Mouse (Mus musculus): Measurements from ENCODE around the gene Ilvbl. TPM values are rescaled to one million over a fixed set of nuclear protein-coding genes. Genes with fewer than 3 reads are reported as not detected.

Ilvbl gene
- total and polyA plus RNA-seq, 2 experiments from 2014 or later, result 57.4 to 58.8 TPM

GRCm38 (mm10) chr10:78570416-78570815, 3.7 kb upstream of the Ilvbl start:
- Histone ChIP-seq H3K9me3 (ENCODE audit: low read length) (no peaks in the 10 kb centered on the region), H3K4me2 (ENCODE audit: low read depth) (no peak overlapping the region), H3K9ac (no peak overlapping the region), H3K4me3 (ENCODE audit: low read depth, low read length) (no peak overlapping the region), H3K27ac (ENCODE audit: low read depth, low read length) (no peak overlapping the region), H3K36me3 (ENCODE audit: insufficient read depth) (no peaks in the 10 kb centered on the region), H3K4me1 (ENCODE audit: insufficient read depth) (no peaks in the 10 kb centered on the region), H3K27me3 (ENCODE audit: insufficient read depth, low read length) (no peaks in the 10 kb centered on the region)
- DNase-seq (no peak), ATAC-seq (no peak)
- WGBS, result 60% methylated on average over 6 of the region's 6 CpGs
- no peak for TF ChIP-seq CTCF (IDR thresholded peaks at IDR 0.05; ENCODE audit: low read depth)

- no peak overlapping the region for H3K4me3 ChIP-seq (ENCODE audit: low read depth, low read length)
- no peak overlapping the region for H3K9ac ChIP-seq
- ATAC-seq (no peak), DNase-seq (no peak)
- H3K27me3 ChIP-seq (ENCODE audit: insufficient read depth, low read length), result no peaks in the 10 kb centered on the region
- 53% methylated on average over 2 of the region's 2 CpGs for WGBS
- no peaks in the 10 kb centered on the region for H3K9me3 ChIP-seq (ENCODE audit: low read length)
- H3K4me1 ChIP-seq (ENCODE audit: insufficient read depth), result peaks cover 3% of the 10 kb centered on the region; the same call in 1 of the 2 replicates
- H3K4me2 ChIP-seq (ENCODE audit: low read depth), result no peak overlapping the region
- no peaks in the 10 kb centered on the region for H3K36me3 ChIP-seq (ENCODE audit: insufficient read depth)
- TF ChIP-seq CTCF (IDR thresholded peaks at IDR 0.05; ENCODE audit: low read depth), result no peak
- H3K27ac ChIP-seq (ENCODE audit: low read depth, low read length), result no peak overlapping the region
Measured at GRCm38 (mm10) chr10:78570897-78571296, 3.2 kb upstream of the Ilvbl start.

- Histone ChIP-seq H3K27ac (ENCODE audit: low read depth, low read length) (no peak overlapping the region), H3K36me3 (ENCODE audit: insufficient read depth) (peaks cover 5% of the 10 kb centered on the region; the same call in 1 of the 2 replicates), H3K4me1 (ENCODE audit: insufficient read depth) (peaks cover 3% of the 10 kb centered on the region; the same call in 1 of the 2 replicates), H3K9ac (no peak overlapping the region), H3K27me3 (ENCODE audit: insufficient read depth, low read length) (no peaks in the 10 kb centered on the region), H3K9me3 (ENCODE audit: low read length) (no peaks in the 10 kb centered on the region), H3K4me3 (ENCODE audit: low read depth, low read length) (no peak overlapping the region), H3K4me2 (ENCODE audit: low read depth) (no peak overlapping the region)
- WGBS, result 57% methylated on average over 3 of the region's 3 CpGs
- no peak for TF ChIP-seq CTCF (IDR thresholded peaks at IDR 0.05; ENCODE audit: low read depth)
- no peak for ATAC-seq
- DNase-seq, result no peak
Measured at GRCm38 (mm10) chr10:78573226-78573625, 920 bp upstream of the Ilvbl start.

DNA sequence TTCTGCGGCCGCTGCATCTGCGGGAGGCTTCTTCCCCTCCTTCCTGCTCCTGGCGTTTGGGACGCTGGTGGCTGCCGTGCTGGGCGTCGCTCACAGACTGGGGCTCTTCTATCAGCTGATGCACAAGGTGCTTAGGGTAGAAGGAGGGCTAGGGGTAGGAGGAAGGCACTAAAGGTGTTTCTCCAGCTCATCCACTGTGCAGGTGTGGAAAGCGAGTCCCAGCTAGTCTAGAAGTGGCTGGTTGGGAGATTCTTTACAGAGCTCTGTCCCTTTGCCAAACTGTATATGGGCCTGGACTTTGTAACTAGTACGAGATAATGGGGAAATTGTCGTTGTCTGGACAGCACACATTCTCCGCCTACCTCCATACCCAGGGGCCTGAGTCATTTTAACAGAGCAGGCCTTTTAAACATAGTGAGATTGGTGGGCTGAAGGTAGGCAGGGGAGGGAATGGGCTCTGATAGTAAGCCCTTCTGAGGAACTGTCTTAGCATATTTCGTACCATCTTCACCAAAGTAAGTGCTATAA, 1.0 kb downstream of the Ilvbl start:
- DNase-seq, result no peak
- H3K27me3 ChIP-seq (ENCODE audit: insufficient read depth, low read length), result no peaks in the 10 kb centered on the region
- H3K4me3 ChIP-seq (ENCODE audit: low read depth, low read length), result peak overlapping the region; percentile 74
- WGBS, result 13% methylated on average over 13 of the region's 13 CpGs
- peak overlapping the region; percentile 67 for H3K9ac ChIP-seq
- ATAC-seq, result no peak
- TF ChIP-seq CTCF (IDR thresholded peaks at IDR 0.05; ENCODE audit: low read depth), result no peak
- H3K9me3 ChIP-seq (ENCODE audit: low read length), result no peaks in the 10 kb centered on the region
- peaks cover 10% of the 10 kb centered on the region for H3K36me3 ChIP-seq (ENCODE audit: insufficient read depth)
- peak overlapping the region; percentile 79 for H3K4me2 ChIP-seq (ENCODE audit: low read depth)
- peak overlapping the region; percentile 86; the same call in 1 of the 2 replicates for H3K27ac ChIP-seq (ENCODE audit: low read depth, low read length)
- peaks cover 3% of the 10 kb centered on the region; the same call in 1 of the 2 replicates for H3K4me1 ChIP-seq (ENCODE audit: insufficient read depth)

DNA sequence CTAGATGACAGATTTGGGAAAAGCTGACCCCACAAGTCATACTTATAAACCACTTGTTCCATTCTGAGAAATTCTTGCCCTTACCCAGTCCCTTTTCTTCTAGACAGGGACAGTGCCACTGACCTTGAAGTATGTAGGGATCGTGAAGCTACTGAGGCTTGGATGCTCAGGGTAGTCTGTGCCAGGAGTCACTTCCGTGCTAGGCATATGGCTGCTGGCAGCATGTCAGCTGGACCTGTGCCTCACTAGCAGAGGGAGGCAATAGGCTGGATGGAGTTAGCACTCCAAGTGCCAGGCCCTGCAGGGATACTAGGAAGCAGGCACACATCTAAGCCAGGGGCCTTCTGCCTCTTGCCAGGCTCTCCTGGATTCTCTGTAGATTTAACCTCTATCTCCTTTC, 1.5 kb downstream of the Ilvbl start:
- Histone ChIP-seq H3K4me1 (ENCODE audit: insufficient read depth) (peaks cover 3% of the 10 kb centered on the region; the same call in 1 of the 2 replicates), H3K27me3 (ENCODE audit: insufficient read depth, low read length) (no peaks in the 10 kb centered on the region), H3K36me3 (ENCODE audit: insufficient read depth) (peaks cover 12% of the 10 kb centered on the region), H3K27ac (ENCODE audit: low read depth, low read length) (no peak overlapping the region), H3K4me3 (ENCODE audit: low read depth, low read length) (no peak overlapping the region), H3K9me3 (ENCODE audit: low read length) (no peaks in the 10 kb centered on the region), H3K9ac (peak overlapping the region; percentile 67; the same call in 1 of the 2 replicates), H3K4me2 (ENCODE audit: low read depth) (peak overlapping the region; percentile 79)
- peak; percentile 41 for DNase-seq
- 40% methylated on average over 2 of the region's 2 CpGs for WGBS
- ATAC-seq, result no peak
- no peak for TF ChIP-seq CTCF (IDR thresholded peaks at IDR 0.05; ENCODE audit: low read depth)

- Histone ChIP-seq H3K4me1 (ENCODE audit: insufficient read depth) (peaks cover 3% of the 10 kb centered on the region; the same call in 1 of the 2 replicates), H3K4me3 (ENCODE audit: low read depth, low read length) (no peak overlapping the region), H3K9me3 (ENCODE audit: low read length) (no peaks in the 10 kb centered on the region), H3K36me3 (ENCODE audit: insufficient read depth) (peaks cover 18% of the 10 kb centered on the region), H3K4me2 (ENCODE audit: low read depth) (no peak overlapping the region), H3K27me3 (ENCODE audit: insufficient read depth, low read length) (no peaks in the 10 kb centered on the region), H3K27ac (ENCODE audit: low read depth, low read length) (no peak overlapping the region), H3K9ac (no peak overlapping the region)
- WGBS, result 97% methylated on average over 16 of the region's 16 CpGs
- TF ChIP-seq CTCF (IDR thresholded peaks at IDR 0.05; ENCODE audit: low read depth), result no peak
- DNase-seq (no peak), ATAC-seq (no peak)
Measured at GRCm38 (mm10) chr10:78576435-78577184, 2.5 kb downstream of the Ilvbl start.

- TF ChIP-seq CTCF (IDR thresholded peaks at IDR 0.05; ENCODE audit: low read depth), result no peak
- ATAC-seq, result no peak
- no peak overlapping the region for H3K9ac ChIP-seq
- peaks cover 3% of the 10 kb centered on the region; the same call in 1 of the 2 replicates for H3K4me1 ChIP-seq (ENCODE audit: insufficient read depth)
- no peaks in the 10 kb centered on the region for H3K9me3 ChIP-seq (ENCODE audit: low read length)
- DNase-seq, result no peak
- H3K4me3 ChIP-seq (ENCODE audit: low read depth, low read length), result no peak overlapping the region
- peaks cover 18% of the 10 kb centered on the region for H3K36me3 ChIP-seq (ENCODE audit: insufficient read depth)
- H3K27ac ChIP-seq (ENCODE audit: low read depth, low read length), result no peak overlapping the region
- no peak overlapping the region for H3K4me2 ChIP-seq (ENCODE audit: low read depth)
- 53% methylated on average over 3 of the region's 3 CpGs for WGBS
- H3K27me3 ChIP-seq (ENCODE audit: insufficient read depth, low read length), result no peaks in the 10 kb centered on the region
Measured at GRCm38 (mm10) chr10:78578204-78578603, 4.1 kb downstream of the Ilvbl start.

Data from forebrain, postnatal 0 days (tissue).